Mouse (Mus musculus) Muller cell, postnatal 12 days (primary cell): ENCODE measurements at regions not wholly inside any gene's neighbourhood (a gene's known extent, or its start where the extent isn't known, plus 50 kb on each side); places are given as distances from the start of the nearest gene placed in this dataset.
"Not testable (repeated sequence)": the region's sequence is repeated elsewhere in the genome, so short reads cannot be mapped to it uniquely, and the experiment has no call there.

ENCODE experiments used
- DNase-seq: peaks from one replicate; pipeline ENCODE4 v3.0.0-alpha.2; 2015; ENCODE audit errors: inconsistent ontology term

DNA sequence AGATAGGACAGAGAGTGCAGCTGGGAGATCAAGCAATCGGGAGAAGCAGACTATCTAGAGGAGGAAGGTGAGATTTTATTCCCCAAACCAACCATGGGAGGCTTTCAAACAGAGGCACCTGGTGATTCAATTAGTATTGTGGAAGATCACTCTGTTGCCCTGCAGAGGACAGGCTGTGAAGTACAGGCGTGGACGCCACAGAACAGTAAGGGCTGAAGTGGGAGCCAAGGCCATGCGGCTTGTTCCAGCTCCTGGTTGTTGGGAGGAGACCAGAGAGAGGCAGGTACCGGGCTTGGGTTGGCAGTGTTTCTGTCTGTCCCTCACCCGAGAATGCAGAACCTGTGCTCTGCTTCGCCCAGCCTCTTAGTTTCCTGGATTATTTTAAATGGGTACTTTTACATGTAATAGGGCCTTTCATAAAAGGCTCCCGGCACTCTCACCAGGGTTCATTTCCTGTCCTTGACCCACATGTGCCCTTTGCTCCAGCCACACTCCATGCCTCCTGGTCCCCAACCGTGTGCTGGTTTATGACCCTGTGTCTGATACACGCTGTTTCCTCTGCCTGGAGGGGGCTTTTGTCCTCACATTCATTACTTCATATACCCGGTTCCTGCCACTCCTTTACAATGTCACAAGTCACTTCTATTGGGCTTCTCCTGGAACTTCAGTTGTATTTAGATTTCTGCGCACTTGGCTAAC is 58.3 kb downstream of the Vcpkmt start:
- DNase-seq: no peak

DNA sequence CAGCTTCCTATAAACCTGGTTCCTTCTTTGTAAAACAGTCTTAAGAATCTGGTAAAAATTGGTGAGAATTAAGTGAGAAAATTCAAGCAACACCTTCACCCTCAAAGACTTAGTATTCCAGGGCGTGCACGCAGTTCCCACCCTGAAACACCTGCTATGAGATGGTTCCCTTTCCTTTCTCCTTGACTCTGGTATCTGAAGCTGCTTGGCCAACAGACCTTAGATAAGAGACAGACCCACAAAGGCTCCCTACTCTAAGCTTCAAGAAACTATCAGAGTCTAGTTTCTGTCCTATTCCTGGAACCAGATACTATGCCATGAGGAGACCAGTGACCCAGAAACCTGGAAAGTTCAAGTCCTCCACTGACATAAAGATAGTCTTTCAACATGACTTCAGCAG is 63.0 kb downstream of the Vcpkmt start:
- DNase-seq: no peak

DNA sequence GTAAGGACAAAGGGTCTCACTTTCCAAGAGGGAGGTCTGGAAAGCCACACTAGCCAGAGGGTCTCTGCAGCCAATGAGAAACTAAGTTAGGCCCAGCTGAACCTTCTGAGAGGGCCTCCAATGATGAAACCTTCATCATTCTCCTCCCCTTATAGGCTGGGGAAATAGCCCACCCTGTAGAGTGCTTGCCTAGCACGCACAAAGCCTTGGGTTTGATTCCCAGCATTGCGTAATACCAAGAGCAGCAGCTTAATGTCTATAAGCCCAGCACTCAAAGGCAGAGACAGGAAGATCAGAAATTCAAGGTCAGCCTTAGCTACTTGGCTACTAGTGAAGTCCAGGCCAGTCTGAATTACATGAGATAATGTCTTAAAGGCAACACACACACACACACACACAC is 63.8 kb downstream of the Vcpkmt start:
- DNase-seq: no peak

- DNase-seq: no peak
Measured at GRCm38 (mm10) chr12:69517616-69518015, 65.2 kb downstream of the Vcpkmt start.

DNA sequence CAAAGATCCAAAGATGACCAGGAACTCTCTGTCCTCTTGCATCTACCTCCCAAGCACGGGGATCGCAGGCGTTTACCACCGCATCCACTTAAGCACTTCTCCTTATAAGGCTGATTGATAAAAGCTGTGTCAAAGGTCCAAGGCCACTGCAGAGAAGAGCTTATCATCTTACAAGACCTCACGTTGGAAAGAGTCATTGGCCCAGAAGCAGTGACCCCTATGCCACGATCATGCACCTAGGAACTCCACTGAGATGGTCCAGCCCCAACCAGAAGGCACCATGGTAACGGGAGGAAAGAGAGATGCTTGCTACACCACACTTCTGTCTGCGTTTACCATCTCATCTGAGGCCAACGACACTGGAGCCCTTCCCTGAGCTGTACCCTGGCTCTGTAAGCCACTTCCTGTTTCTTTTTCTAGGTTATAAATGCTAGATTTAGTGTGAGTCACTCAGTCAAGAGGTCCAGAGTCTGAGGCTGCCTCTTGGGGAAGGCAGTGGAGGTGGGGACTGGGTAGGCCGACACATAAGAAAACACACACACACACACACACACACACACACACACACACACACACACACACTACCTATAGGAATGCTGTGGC is 66.4 kb downstream of the Vcpkmt start:
- no peak for DNase-seq

DNA sequence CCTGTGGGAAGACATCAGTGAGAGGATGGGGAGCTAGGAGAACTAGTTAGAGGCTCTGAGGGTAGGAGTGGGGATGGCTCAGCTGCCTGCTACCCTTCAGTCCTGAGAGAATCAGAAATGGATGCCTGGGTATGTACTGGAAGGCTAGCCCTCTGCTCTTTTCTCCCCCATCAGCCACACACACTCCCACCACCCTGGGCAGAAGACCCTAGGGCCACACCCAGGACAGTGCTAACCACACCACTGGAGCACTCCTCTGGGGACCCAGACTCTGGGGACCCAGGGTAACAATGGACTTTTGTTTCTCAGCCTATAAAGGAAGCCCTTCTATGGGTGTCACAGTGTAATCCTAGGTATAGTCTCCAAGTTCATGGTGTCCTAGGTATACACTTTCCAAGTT is 67.0 kb downstream of the Vcpkmt start:
- no peak for DNase-seq

DNA sequence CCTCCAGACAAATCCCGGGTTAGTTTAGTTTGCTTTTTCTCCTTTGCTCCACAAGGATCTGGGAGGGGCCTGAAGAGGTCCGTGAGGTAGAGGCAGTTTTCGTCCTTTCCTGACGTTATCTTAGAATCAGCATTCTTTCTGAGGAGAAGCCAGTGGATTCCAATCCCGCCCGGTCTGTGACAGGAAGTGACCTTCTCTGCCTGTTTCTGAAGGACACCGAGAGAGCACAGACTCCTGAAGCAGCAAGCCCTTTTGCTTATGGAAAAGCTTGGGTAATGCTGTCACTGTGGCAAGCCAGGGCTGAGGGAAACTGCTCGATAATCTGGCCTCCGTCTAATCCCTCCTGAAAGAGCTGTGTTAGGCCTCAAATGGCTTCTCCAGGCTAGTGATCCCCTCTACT is 67.7 kb downstream of the Vcpkmt start:
- DNase-seq: no peak

- DNase-seq: no peak
Measured at GRCm38 (mm10) chr12:69513166-69513565, 69.7 kb downstream of the Vcpkmt start.

GRCm38 (mm10) chr12:69510736-69511135 is 72.1 kb downstream of the Vcpkmt start:
- peak; percentile 90 for DNase-seq

DNA sequence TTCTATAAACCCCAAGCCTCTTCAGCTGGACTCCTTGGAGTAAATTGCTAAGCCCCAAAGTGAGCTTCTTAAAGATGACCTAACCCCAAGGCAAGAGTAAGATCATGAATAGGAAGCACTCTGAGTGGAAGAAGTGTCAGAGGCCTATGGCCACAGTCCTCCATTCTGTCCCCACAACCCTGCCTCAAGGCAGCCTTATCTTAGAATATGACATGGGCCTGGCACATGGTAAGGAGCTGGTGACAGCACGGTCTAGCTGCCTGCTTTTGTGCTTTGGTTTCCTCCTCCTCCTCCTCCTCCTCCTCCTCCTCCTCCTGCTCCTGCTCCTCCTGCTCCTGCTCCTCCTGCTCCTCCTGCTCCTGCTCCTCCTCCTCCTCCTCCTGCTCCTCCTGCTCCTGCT is 73.6 kb downstream of the Vcpkmt start:
- not testable (repeated sequence) for DNase-seq

GRCm38 (mm10) chr12:69507906-69508305 is 74.9 kb downstream of the Vcpkmt start:
- DNase-seq: no peak

GRCm38 (mm10) chr12:69507333-69507732 is 75.5 kb downstream of the Vcpkmt start:
- no peak for DNase-seq

GRCm38 (mm10) chr12:69502706-69503070 is 80.1 kb downstream of the Vcpkmt start:
- DNase-seq: no peak

DNA sequence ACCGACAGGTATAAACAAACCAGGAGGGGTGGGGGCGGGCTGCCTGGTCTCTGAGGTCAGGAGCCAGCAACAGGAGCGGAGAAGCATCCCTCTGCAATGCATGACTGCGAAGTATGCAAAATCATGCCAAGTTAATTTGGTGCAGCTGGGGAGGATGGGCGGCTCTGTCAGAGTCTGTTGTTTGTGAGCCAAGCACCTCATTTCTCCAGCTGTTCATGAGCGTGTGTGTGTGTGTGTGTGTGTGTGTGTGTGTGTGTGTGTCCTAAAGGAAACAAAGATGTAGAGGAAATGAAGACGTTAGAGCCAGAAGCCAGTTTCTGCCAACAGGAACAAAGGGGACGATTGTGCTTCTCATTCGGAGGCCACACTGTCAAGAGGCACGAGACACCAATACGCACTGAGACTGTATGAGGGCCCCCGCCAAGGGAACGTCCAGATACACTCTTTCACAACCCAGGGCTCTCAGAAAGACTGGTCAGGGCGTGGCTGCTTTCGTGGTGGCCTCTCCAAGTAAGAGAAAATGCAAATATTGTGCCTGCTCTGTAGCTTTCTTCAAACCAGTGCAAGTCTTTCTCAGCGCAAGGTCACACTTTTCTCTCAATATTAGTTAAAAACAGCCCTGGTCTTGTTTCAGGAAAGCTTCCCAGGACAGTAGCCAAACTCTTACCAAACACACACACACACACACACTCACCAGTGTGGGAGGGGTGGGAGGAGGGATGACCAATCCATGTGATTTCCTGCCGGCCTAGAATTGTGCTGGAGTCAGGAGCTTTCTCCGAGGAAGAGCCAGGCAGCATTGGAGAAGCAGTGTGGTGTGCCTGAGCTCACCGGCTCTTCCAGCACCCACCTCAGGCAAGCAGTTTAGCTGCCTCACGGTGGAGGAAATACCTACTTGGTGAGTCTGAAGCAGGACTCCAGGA is 80.8 kb downstream of the Vcpkmt start:
- DNase-seq: peak; percentile 93

- DNase-seq: no peak
Measured at GRCm38 (mm10) chr12:69501346-69501730, 81.5 kb downstream of the Vcpkmt start.

GRCm38 (mm10) chr12:69500600-69501345 is 82.1 kb downstream of the Vcpkmt start:
- no peak for DNase-seq

GRCm38 (mm10) chr12:69497121-69497520 is 85.7 kb downstream of the Vcpkmt start:
- peak; percentile 97 for DNase-seq

DNA sequence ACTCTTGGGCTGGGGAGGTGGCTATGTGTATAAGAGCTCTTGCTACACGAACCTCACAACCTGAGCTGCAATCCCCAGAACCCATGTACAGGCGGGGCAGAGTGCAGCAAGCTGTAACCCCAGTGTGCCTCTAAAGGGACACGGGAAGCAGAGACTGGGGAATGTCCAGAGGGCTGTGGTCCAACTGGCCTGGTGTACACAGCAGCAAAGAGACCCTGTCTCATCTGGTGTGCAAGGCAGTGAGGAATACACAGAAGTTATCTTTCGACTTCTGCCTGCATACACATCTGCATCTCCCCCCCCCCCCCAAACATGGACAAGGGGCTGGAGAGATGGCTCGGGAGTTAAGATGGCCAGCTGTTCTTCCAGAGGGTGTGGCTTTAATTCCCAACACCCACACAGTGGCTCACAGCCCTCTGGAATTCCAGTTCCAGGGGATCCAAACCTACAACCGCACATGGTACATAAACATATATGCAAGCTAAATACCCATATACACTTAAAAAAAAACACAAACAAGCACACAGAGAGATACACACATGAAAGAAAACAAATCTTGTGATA is 86.4 kb downstream of the Vcpkmt start:
- no peak for DNase-seq

GRCm38 (mm10) chr12:69495776-69496175 is 87.1 kb downstream of the Vcpkmt start:
- no peak for DNase-seq

DNA sequence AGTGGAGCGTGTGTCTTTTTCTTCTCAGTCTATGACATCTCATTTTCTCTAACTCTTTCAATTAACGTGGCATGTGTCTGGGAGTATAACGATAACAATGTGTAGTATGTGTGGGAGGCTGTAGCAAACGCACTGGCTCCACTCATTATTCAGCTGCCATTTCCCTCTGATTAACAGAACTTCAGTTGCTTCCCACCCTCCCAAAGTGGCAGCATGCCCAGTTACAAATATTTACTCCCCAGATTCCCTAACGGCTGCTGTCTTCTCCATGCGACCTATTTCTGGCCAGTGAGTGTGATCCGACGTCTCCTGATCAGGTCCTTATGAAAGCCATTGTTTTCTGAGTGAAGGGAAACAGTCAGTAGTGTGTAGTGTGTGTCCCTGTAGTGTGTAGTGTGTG is 88.2 kb downstream of the Vcpkmt start:
- peak; percentile 88 for DNase-seq

GRCm38 (mm10) chr12:69489686-69490085 is 93.1 kb downstream of the Vcpkmt start:
- no peak for DNase-seq

GRCm38 (mm10) chr12:69486903-69487302 is 95.9 kb downstream of the Vcpkmt start:
- no peak for DNase-seq
